Mouse (Mus musculus): ENCODE results near the gene Slc5a4b.
"Not testable (repeated sequence)": the region's sequence is repeated elsewhere in the genome, so short reads cannot be mapped to it uniquely, and the experiment has no call there.

Slc5a4b gene

GRCm38 (mm10) chr10:76110861-76111260 is at the start of gene Slc5a4b:
TSS of gene Slc5a4b (minus strand) at chr10:76110961.
- no peak for DNase-seq (ENCODE audit: low spot score)

GRCm38 (mm10) chr10:76158009-76158408 is 47.2 kb upstream of the Slc5a4b start:
- no peak for DNase-seq (ENCODE audit: low spot score)

GRCm38 (mm10) chr10:76157528-76157927 is 46.8 kb upstream of the Slc5a4b start:
- DNase-seq (ENCODE audit: low spot score), result no peak

DNA sequence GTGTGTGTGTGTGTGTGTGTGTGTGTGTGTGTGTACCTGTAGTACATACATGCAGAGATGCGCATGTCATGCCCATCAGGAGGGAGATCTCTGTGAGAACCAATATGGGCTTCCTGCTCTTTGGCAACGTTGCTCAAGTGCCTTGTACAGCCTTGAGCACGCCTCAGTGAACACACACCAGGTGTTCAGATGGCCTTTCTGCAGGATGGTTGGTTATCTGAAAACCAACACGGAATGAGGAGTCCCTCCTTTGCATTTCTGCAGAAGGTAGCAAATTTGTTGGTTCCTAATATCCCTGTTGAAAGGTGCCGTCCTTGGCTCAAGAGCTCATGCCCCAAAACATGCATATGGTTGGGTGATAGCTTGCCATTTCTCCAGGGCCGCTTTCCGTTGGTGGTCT is 45.1 kb upstream of the Slc5a4b start:
- no peak for DNase-seq (ENCODE audit: low spot score)

DNA sequence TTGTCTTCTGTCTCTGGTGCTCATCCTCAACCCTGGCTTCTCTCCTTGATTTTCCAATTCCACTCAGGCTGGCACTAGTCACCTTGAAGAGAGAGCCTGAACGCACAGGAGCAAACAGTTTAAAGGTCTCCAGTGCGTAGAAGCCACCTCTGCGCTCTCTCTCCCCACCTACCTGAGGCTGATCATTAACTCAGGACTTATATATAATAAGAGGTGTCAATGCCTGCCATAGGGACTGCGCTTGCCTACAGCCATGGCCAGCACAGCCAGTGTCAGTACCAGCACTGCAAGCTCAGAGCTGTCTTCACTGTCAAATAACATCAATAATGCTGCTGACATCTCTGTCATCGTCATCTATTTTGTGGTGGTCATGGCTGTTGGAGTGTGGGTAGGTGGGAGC is 36.5 kb upstream of the Slc5a4b start, which contains the start of gene Slc5a4a:
Gene Slc5a4a, plus strand, starts transcription at position 174 of the 400 bp plus-strand sequence.
- no peak for DNase-seq (ENCODE audit: low spot score)

- no peak for DNase-seq (ENCODE audit: low spot score)
These were observed 36.1 kb upstream of the Slc5a4b start for GRCm38 (mm10) chr10:76146846-76147245.

- DNase-seq (ENCODE audit: low spot score), result no peak
These were observed 25.6 kb upstream of the Slc5a4b start for GRCm38 (mm10) chr10:76136318-76136717.

DNA sequence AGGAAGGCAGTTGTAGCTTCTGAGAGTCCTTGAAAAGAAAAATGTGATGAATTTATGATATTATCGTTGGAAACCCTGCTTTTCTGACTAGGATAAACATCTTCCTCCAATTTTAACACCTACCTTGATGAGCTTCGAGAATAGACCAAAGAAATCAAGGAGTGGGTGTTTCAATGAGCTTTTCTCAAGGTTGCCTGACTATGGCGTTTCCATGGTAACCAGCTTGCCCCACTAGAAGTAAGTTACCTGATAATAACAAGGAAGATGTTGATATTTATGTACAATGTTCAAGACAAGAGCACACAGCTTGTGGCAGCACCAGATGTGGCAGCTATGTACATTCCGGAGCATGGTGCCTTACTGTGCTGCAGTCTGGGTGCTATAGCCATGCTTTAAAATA is 21.7 kb upstream of the Slc5a4b start:
- no peak for DNase-seq (ENCODE audit: low spot score)

DNA sequence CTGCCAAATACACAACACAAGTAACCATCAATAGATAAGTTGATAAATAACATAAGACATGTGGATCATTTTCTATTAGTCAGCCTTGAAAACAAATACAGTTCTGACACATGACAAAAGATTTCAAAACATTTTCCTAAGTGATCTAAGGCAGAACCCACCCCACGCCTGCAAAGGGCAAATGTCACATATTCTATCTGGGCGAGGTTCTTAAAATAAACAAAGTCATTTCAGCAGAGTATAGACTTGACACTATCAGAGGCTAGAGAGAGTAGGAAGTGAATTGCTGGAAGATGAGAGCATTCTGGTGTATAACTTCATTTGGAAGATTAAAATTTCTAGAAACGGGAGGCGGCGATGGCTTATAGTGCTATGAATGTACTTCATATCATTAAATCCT is 10.7 kb upstream of the Slc5a4b start:
- no peak for DNase-seq (ENCODE audit: low spot score)

- no peak for DNase-seq (ENCODE audit: low spot score)
These were observed 9.5 kb upstream of the Slc5a4b start for GRCm38 (mm10) chr10:76120124-76120711.

DNA sequence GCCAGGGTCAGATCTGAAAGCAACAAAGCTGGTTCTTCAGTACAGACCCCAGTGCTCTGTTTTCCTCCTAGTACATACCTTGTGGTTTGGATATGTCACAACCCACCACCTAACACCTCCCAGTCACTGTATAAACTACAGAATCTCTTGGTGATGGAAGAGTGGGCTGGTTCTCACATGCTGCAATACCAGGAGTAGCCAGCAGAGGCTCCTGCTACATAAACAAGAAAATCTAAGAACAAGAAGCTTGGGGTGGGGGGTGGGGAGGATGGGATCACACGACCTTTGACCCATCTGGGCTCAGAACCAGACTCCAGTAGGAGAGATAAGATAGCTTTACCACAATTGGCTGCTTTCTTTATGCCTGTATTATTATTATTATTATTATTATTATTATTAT is 8.0 kb upstream of the Slc5a4b start:
- no peak for DNase-seq (ENCODE audit: low spot score)

DNA sequence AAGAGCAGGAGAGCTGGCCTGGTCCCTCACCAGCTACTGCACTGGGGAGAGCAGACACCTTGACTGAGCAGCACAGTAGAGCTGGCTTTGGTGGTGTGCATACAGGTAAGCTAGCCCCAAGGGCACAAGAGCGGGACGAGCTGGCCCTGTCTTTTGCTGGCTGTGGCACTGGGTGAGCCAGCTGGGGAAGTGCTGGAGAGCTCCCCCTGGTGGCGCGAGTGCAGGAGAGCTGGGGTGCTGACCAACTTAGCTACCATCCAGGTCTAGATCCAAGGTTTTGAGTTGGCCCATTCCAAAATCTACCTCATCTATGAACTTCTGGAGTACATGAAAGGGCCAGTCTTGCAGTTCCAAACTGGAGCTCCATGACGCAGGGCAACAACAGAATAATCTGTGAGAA is 7.2 kb upstream of the Slc5a4b start:
- peak; percentile 41 for DNase-seq (ENCODE audit: low spot score)

DNA sequence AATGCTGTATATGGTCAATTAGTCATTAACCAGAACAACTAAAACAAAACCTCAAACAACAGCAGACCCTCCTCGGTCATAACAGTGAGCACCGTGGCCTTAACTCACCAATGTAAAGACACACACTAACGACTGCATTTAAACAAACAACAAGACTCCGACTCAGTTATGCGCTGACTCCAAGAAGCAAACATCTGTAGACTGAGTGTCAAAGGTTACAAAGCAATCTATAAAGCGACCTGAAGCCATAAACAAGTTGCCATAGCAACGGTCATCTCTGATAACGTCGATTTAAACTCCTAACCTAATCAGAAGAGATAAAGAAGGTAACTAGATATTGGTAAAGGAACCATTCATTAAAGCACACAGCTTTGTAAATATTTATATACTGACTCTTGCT is 13.4 kb downstream of the Slc5a4b start:
- DNase-seq (ENCODE audit: low spot score), result no peak

DNA sequence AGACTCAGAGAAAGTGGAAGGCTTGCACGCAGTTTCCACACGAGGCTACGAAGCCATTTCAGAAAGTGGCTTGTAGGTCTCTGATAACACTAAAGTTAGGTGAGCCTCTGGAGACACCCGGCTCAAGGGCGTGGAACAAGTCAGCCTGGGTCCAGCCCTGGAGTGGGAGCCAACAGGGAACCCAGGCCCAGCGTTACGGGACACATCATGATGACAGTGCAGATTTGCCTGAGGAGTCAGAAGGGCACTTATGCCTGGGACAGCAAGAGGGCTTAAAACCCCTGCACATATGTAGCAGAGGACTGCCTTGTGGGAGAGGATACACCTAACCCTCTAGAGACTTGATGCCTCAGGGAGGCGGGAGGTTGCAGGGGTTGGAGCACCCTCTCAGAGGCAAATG is 14.2 kb downstream of the Slc5a4b start:
- DNase-seq (ENCODE audit: low spot score), result no peak

DNA sequence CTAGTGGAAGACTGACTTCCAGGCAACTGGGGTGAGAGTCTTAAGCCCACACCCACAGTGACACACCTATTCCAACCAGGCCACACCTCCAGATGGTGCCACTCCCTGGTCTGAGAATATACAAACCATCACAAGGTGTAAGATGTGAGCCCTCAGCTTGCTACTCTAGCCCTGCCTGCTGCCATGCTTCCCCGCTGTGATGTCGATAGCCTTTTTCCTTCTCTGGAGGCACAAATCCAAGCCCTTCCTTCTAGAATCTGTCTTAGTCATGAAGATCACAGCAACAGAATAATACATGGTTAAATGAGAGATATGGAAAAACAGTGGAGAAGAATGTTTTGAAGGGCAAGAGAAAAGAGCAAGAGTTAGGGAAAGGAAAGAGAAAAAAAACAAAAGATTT is 33.8 kb downstream of the Slc5a4b start:
- not testable (repeated sequence) for DNase-seq (ENCODE audit: low spot score)

GRCm38 (mm10) chr10:76072080-76072479 is 38.7 kb downstream of the Slc5a4b start:
- DNase-seq (ENCODE audit: low spot score), result not testable (repeated sequence)

DNA sequence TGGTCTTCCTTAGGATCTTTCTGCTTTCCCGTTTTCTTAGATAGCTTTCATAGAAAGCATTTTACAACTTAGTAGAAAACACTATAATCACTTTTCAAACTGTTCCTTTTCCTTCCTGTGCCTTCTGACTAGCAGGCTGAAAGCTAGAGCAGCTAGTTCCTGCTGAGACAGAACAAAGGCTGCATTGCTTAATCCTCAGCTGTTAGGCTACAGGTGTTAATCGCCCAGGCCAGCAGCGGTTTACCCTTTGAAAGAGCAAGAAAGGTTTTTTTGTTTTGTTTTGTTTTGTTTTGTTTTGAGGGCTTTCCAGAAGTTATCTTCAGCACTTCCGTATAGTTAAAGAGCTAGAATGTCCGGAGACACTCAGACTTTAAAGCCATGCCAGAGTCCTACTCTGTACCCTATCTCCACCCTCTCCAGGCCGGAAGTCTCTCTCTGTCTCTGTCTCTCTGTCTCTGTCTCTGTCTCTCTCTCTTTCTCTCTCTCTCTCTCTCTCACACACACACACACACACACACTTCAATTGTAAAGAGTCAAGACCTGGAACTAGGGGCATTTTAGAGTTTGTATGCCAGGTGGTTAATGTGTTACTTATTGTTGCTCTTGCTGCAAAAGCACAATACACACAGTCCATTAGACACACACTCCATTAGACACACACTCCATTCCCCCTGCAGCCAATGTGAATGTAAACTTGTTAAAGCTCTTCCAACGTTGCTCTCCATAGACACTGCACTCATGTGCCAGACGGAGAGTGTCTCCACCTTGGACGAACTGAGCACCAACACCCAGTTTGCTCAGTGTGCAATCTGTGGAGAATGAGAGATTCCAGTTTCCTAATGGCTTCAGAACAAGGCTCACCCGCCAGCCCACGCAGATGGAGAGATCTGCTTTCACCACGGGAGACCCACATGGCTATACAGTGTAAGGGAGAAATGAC is 42.8 kb downstream of the Slc5a4b start:
- no peak for DNase-seq (ENCODE audit: low spot score)

- no peak for DNase-seq (ENCODE audit: low spot score)
These were observed 48.3 kb downstream of the Slc5a4b start for GRCm38 (mm10) chr10:76062439-76062838.

- DNase-seq (ENCODE audit: low spot score), result no peak
These were observed 58.9 kb downstream of the Slc5a4b start for GRCm38 (mm10) chr10:76051860-76052259.

DNA sequence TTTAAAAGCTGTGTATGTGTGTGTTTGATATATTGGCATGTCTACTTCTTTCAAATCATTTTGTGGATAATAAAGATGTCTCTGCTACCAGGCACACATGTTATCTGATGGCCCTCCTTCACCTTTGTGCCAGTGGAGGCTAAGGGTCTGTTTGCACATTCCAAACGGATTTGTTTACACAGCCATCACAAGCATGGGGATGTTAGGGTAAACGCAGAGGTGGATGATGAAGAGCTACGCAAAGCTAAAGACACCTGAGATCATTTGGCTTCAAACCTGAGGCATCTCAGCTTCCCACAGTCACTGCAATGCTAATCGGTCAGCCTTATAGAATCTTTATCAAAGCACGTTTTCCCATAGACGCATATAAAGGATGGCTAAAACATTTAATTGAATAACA is 61.8 kb downstream of the Slc5a4b start:
- no peak for DNase-seq (ENCODE audit: low spot score)

GRCm38 (mm10) chr10:76047182-76047869 is 63.4 kb downstream of the Slc5a4b start:
- no peak for DNase-seq (ENCODE audit: low spot score)

- DNase-seq (ENCODE audit: low spot score), result no peak
These were observed 64.0 kb downstream of the Slc5a4b start for GRCm38 (mm10) chr10:76046754-76047153.

DNA sequence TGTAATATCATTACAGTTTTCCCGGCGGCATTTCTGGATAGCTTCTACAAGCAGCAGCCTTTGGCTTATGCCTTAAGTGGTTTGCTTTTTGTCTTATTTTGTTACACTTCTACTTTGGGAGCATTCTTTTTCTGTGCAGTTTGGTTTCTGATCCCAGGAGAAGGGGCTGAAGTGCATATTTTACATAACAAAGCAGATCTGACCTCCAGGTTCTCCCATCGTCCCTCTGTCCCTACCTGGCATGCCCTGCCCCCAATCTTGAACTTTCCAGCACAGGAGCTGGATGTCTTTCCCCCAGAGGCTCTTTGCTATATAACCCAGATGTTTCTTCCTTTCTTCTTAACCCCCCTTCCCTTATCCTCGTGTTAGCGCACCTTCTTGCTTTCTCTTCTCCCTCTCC is 65.4 kb downstream of the Slc5a4b start:
- no peak for DNase-seq (ENCODE audit: low spot score)
